Mouse (Mus musculus) spleen, adult 2 months (tissue): ENCODE data around the gene Poc1a.

Experiments
- CTCF ChIP-seq: fragments of 200-500 bp; IDR thresholded peaks from 2 replicates; pipeline ENCODE4 v1.5.1; 2011; ENCODE audit warnings: mild to moderate bottlenecking, inconsistent platforms; ENCODE audit not compliant: insufficient read depth, insufficient read length, insufficient replicate concordance; ENCODE audit errors: extremely low read depth
- POLR2A ChIP-seq: fragments of 200-500 bp; IDR thresholded peaks from 2 replicates; pipeline ENCODE4 v1.6.1; 2011; ENCODE audit warnings: low read depth, low read length, inconsistent platforms

DNA sequence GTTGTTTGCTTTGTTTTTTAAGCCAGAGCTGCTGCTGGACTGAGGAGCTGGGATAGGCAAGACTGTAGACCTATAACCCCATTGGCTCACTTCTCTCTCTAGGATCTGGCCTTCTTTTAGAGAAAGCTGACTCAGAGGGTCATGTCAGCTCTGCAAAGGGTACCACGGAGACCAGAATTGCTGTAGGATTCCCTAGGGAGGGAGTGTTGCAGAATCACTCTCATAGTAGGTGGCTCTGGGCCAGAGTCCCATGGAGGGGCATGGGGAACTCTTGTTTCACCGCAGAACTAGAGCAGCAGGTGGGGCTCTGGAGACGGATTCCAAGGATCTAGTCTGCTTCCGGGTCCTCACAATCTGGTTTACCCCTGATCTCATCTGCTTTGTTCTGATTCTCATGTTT lies 7.1 kb upstream of the Poc1a start:
- TF ChIP-seq POLR2A (no peak), CTCF (no peak)
